Comparison of ENCODE assay signal across 20 mouse cellular contexts in genomic region chr19:4876755-4877154, GRCm38 (mm10). TPM values are rescaled to one million over a fixed set of nuclear protein-coding genes. Genes with fewer than 3 reads are reported as not detected.
DNase-seq lines count a peak whose midpoint lies in the region; ATAC-seq lines count a peak whose summit lies in the region.
"Had no signal": no experiment of that assay in that cellular context is flagged by ENCODE, and none has a peak within 500 bp of the region (broad histone marks: within the 10 kb centered on the region; RNA-seq: fewer than 3 reads in every experiment).

No protein-coding gene starts in this region.

- H3K9ac ChIP-seq in kidney, embryonic 15.5 days, result no peak overlapping the region
- no peak overlapping the region for H3K9ac ChIP-seq in hindbrain, embryonic 14.5 days
- H3K9ac ChIP-seq: heart, embryonic 15.5 days; midbrain, embryonic 12.5 days had no signal

- WGBS in kidney, embryonic 15.5 days, result 32% methylated on average over 3 of the region's 3 CpGs
- 55% methylated on average over 3 of the region's 3 CpGs for WGBS in hindbrain, embryonic 14.5 days

- no peaks in the 10 kb centered on the region for H3K36me3 ChIP-seq in kidney, embryonic 15.5 days
- H3K36me3 ChIP-seq in hindbrain, embryonic 14.5 days (replicated peaks; ENCODE audit: control insufficient read depth, insufficient read depth), result no peaks in the 10 kb centered on the region
- H3K36me3 ChIP-seq: heart, embryonic 15.5 days; midbrain, embryonic 12.5 days; neural tube, embryonic 15.5 days had no signal

- no peaks in the 10 kb centered on the region for H3K27me3 ChIP-seq in kidney, embryonic 15.5 days
- H3K27me3 ChIP-seq in hindbrain, embryonic 14.5 days (ENCODE audit: control insufficient read depth, insufficient read depth, low read length), result no peaks in the 10 kb centered on the region
- H3K27me3 ChIP-seq: heart, embryonic 15.5 days; neural tube, embryonic 15.5 days had no signal

- ATAC-seq in kidney, embryonic 15.5 days (replicated peaks; ENCODE audit: low FRiP score), result no peak
- ATAC-seq in hindbrain, embryonic 14.5 days (ENCODE audit: low FRiP score), result no peak
- ATAC-seq: CD4-positive, CD25-positive, alpha-beta regulatory T cell, adult 4 months had no signal

- H3K9me3 ChIP-seq in kidney, embryonic 15.5 days (replicated peaks), result no peaks in the 10 kb centered on the region
- no peaks in the 10 kb centered on the region for H3K9me3 ChIP-seq in hindbrain, embryonic 14.5 days (ENCODE audit: control insufficient read depth, low read length)
- H3K9me3 ChIP-seq: heart, embryonic 15.5 days; midbrain, embryonic 12.5 days; neural tube, embryonic 15.5 days had no signal

- H3K4me2 ChIP-seq in kidney, embryonic 15.5 days, result peak overlapping the region; percentile 89
- H3K4me2 ChIP-seq in hindbrain, embryonic 14.5 days (replicated peaks), result no peak overlapping the region

- no peak overlapping the region for H3K4me3 ChIP-seq in kidney, embryonic 15.5 days (replicated peaks)
- H3K4me3 ChIP-seq in brown adipose tissue, adult 24 weeks (ENCODE audit: insufficient read depth, low read depth, low read length), result peak overlapping the region; percentile 3; the same call in 1 of the 2 replicates
- H3K4me3 ChIP-seq in hindbrain, embryonic 14.5 days (replicated peaks; ENCODE audit: low read length), result no peak overlapping the region
- H3K4me3 ChIP-seq: left cerebral cortex, adult 2 months; midbrain, embryonic 12.5 days; neural tube, embryonic 15.5 days had no signal

- DNase-seq in kidney, postnatal 36 days, result no peak
- peak; percentile 59 to 80 for DNase-seq in gastrocnemius, adult 8-10 months (ENCODE audit: low spot score in 2 of 2)
- peak; percentile 93 for DNase-seq in skeletal muscle tissue, adult 2 months (ENCODE audit: low read depth, low spot score)
- DNase-seq in thymus, postnatal 4 days, result no peak
- no peak for DNase-seq in hindbrain, embryonic 14.5 days (ENCODE audit: low spot score)
- DNase-seq: adrenal gland, adult 2 months; cerebellum, postnatal 25 days; heart, adult 18-20 months; kidney, adult 9 months; lung, adult 2 months; lung, postnatal 4 days; thymus, adult 2 months had no signal

- peaks cover 29% of the 10 kb centered on the region for H3K4me1 ChIP-seq in kidney, embryonic 15.5 days
- no peaks in the 10 kb centered on the region; the same call in 1 of the 2 replicates for H3K4me1 ChIP-seq in brown adipose tissue, adult 24 weeks (ENCODE audit: control insufficient read depth, insufficient read depth, insufficient read length, low read length)
- H3K4me1 ChIP-seq in hindbrain, embryonic 14.5 days (replicated peaks; ENCODE audit: control insufficient read depth, insufficient read depth, low read length), result peaks cover 14% of the 10 kb centered on the region

- H3K27ac ChIP-seq in kidney, embryonic 15.5 days, result no peak overlapping the region
- H3K27ac ChIP-seq in brown adipose tissue, adult 24 weeks (replicated peaks; ENCODE audit: low read depth, low read length), result no peak overlapping the region
- H3K27ac ChIP-seq in hindbrain, embryonic 14.5 days, result no peak overlapping the region
- H3K27ac ChIP-seq: left cerebral cortex, adult 2 months; midbrain, embryonic 12.5 days; neural tube, embryonic 15.5 days had no signal

RNA-seq across cellular contexts. Expression of gene Actn3, which starts 1.0 kb away (rescaled TPM):
- 10.6 and 12.0 TPM in 2 replicates for polyA plus RNA-seq in kidney, embryonic 15.5 days (2015; fragmentation: Nextera tagmentation; extraction: Ambion mirVana)
- polyA plus RNA-seq in brown adipose tissue, adult 24 weeks (2012; ENCODE audit: insufficient read depth, insufficient read length, missing spikeins), result 27.2 and 56.0 TPM in 2 replicates
- over 10,000 TPM in 2 of 4 experiments, 1,000 to 10,000 TPM in 2; 9,112 to 10,193 (median 10,010) TPM for total RNA-seq in gastrocnemius, adult 8-10 months (2022)
- 2.9 and 3.2 TPM in 2 replicates for polyA plus RNA-seq in hindbrain, embryonic 14.5 days (2014; fragmentation: Nextera tagmentation; extraction: Ambion mirVana)
- polyA plus RNA-seq: CD4-positive, CD25-positive, alpha-beta regulatory T cell, adult 4 months had no signal

RNA-seq across cellular contexts. Expression of gene Zdhhc24, which starts 1.7 kb away (rescaled TPM):
- polyA plus RNA-seq in kidney, embryonic 15.5 days (2015; fragmentation: Nextera tagmentation; extraction: Ambion mirVana), result 10.8 and 12.0 TPM in 2 replicates
- polyA plus RNA-seq in brown adipose tissue, adult 24 weeks (2012; ENCODE audit: insufficient read depth, insufficient read length, missing spikeins), result 5.0 and 7.2 TPM in 2 replicates
- total RNA-seq in gastrocnemius, adult 8-10 months (2022), result 1 to 10 TPM; 1.8 to 3.6 (median 2.6) TPM
- 17.0 and 17.7 TPM in 2 replicates for polyA plus RNA-seq in hindbrain, embryonic 14.5 days (2014; fragmentation: Nextera tagmentation; extraction: Ambion mirVana)

RNA-seq across cellular contexts. Expression of gene Ctsf, which starts 21.8 kb away (rescaled TPM):
- 48.2 and 58.1 TPM in 2 replicates for polyA plus RNA-seq in kidney, embryonic 15.5 days (2015; fragmentation: Nextera tagmentation; extraction: Ambion mirVana)
- 27.9 and 36.5 TPM in 2 replicates for polyA plus RNA-seq in brown adipose tissue, adult 24 weeks (2012; ENCODE audit: insufficient read depth, insufficient read length, missing spikeins)
- 10 to 100 TPM; 26.2 to 36.7 (median 31.9) TPM for total RNA-seq in gastrocnemius, adult 8-10 months (2022)
- polyA plus RNA-seq in hindbrain, embryonic 14.5 days (2014; fragmentation: Nextera tagmentation; extraction: Ambion mirVana), result 68.8 and 74.4 TPM in 2 replicates

RNA-seq across cellular contexts. Expression of gene Bbs1, which starts 29.7 kb away (rescaled TPM):
- polyA plus RNA-seq in kidney, embryonic 15.5 days (2015; fragmentation: Nextera tagmentation; extraction: Ambion mirVana), result 5.2 and 6.7 TPM in 2 replicates
- 1.7 and 2.6 TPM in 2 replicates for polyA plus RNA-seq in brown adipose tissue, adult 24 weeks (2012; ENCODE audit: insufficient read depth, insufficient read length, missing spikeins)
- 1 to 10 TPM; 1.1 to 3.3 (median 1.2) TPM for total RNA-seq in gastrocnemius, adult 8-10 months (2022)
- polyA plus RNA-seq in hindbrain, embryonic 14.5 days (2014; fragmentation: Nextera tagmentation; extraction: Ambion mirVana), result 12.5 and 12.9 TPM in 2 replicates

RNA-seq across cellular contexts. Expression of gene Ccdc87, which starts 37.6 kb away (rescaled TPM):
- polyA plus RNA-seq in kidney, embryonic 15.5 days (2015; fragmentation: Nextera tagmentation; extraction: Ambion mirVana), result not detected in 2 replicates
- not detected in 2 replicates for polyA plus RNA-seq in brown adipose tissue, adult 24 weeks (2012; ENCODE audit: insufficient read depth, insufficient read length, missing spikeins)
- not detected for total RNA-seq in gastrocnemius, adult 8-10 months (2022)
- 0.71 and 0.81 TPM in 2 replicates for polyA plus RNA-seq in hindbrain, embryonic 14.5 days (2014; fragmentation: Nextera tagmentation; extraction: Ambion mirVana)
- polyA plus RNA-seq: CD4-positive, CD25-positive, alpha-beta regulatory T cell, adult 4 months; intestine, embryonic 14.5 days had no signal

Comparison
In these comparisons a context has a peak if more than half of its experiments do, and no peak if none do; other contexts are left out.
1. DNase-seq: peak in gastrocnemius, adult 8-10 months (2 of 2) and skeletal muscle tissue, adult 2 months (single experiment); none in kidney, postnatal 36 days (0 of 2), thymus, postnatal 4 days (single experiment) and hindbrain, embryonic 14.5 days (single experiment).